Mouse (Mus musculus) heart, adult 2 months (tissue): ENCODE results near the gene Ccdc91. TPM values are rescaled to one million over a fixed set of nuclear protein-coding genes. Genes with fewer than 3 reads are reported as not detected.
A peak's percentile ranks its signal among the peaks of the same experiment; 100 is the strongest.

Experiments
- DNase-seq, 2 experiments: peaks; one replicate each; pipeline ENCODE4 v3.0.0; 2021
- H3K27ac ChIP-seq: fragments of 200-600 bp; 2 replicates; pipeline ENCODE4 v1.8.1; 2022
- H3K27me3 ChIP-seq: fragments of 200-500 bp; 2 replicates; pipeline ENCODE4 v1.6.1; 2012; ENCODE audit warnings: mild to moderate bottlenecking, low read length, inconsistent platforms, mixed read lengths; ENCODE audit not compliant: control insufficient read depth, insufficient read depth
- H3K36me3 ChIP-seq: fragments of 200-500 bp; 2 replicates; pipeline ENCODE4 v1.6.1; 2012; ENCODE audit warnings: low read length, inconsistent platforms; ENCODE audit not compliant: control insufficient read depth, insufficient read depth
- H3K4me1 ChIP-seq: fragments of 200-500 bp; 2 replicates; pipeline ENCODE4 v1.6.1; 2011; ENCODE audit warnings: low read length; ENCODE audit not compliant: control insufficient read depth, insufficient read depth
- H3K4me3 ChIP-seq: fragments of 200-600 bp; 2 replicates; pipeline ENCODE4 v1.8.1; 2022
- H3K79me2 ChIP-seq: fragments of 200-500 bp; replicated peaks from 2 replicates; pipeline ENCODE4 v1.6.1; 2012; ENCODE audit warnings: mild to moderate bottlenecking, inconsistent platforms, low read length, moderate library complexity, mixed read lengths; ENCODE audit not compliant: control insufficient read depth, insufficient read depth
- H3K9ac ChIP-seq: fragments of 200-500 bp; 2 replicates; pipeline ENCODE4 v1.6.1; 2012; ENCODE audit warnings: low read depth, mild to moderate bottlenecking, control low read depth, inconsistent platforms, low read length, mixed read lengths
- CTCF ChIP-seq: fragments of 200-600 bp; IDR thresholded peaks from 2 replicates; pipeline ENCODE4 v1.8.1; 2022; ENCODE audit warnings: antibody characterized with exemption, mild to moderate bottlenecking, moderate library complexity
- EP300 ChIP-seq: fragments of 200-500 bp; IDR thresholded peaks from 2 replicates; pipeline ENCODE4 v1.6.1; 2011; ENCODE audit warnings: low read depth, low read length, control low read depth; ENCODE audit not compliant: insufficient read depth
- POLR2A ChIP-seq: fragments of 200-500 bp; IDR thresholded peaks from 2 replicates; pipeline ENCODE4 v1.6.1; 2011; ENCODE audit warnings: mild to moderate bottlenecking, low read depth, low read length, control low read depth; ENCODE audit not compliant: insufficient read depth
- WGBS: fragments of 180-500 bp; shearing (Covaris S2); methylation state at CpG from one replicate; pipeline ENCODE4 v1.1.7; 2018; 5-methylcytosine and 5-hydroxymethylcytosine counted together
- intact Hi-C: fragments of 180-260 bp; cut with DNase I; formaldehyde crosslinking; loops from one replicate; pipeline ENCODE4 v1.15.1; 2025
- polyA plus RNA-seq: library from polyadenylated mRNA; depleted of rRNA; stranded (reverse); fragments of >200 nt; gene quantifications from 2 replicates; pipeline ENCODE4 v1.2.3, GENCODE M21; 2012
- total RNA-seq, 2 experiments: library from RNA; stranded (reverse); gene quantifications; 2 replicates each; pipeline ENCODE4 v1.2.3; 2021

The Ccdc91 gene
- total and polyA plus RNA-seq, 3 experiments: 16.2 to 27.7 (median 27.2) TPM

- TF ChIP-seq CTCF (no peak), EP300 (no peak), POLR2A (no peak)
- no peaks in the 10 kb centered on the region for H3K79me2 ChIP-seq
- no peaks in the 10 kb centered on the region for H3K27me3 ChIP-seq
- H3K36me3 ChIP-seq: no peaks in the 10 kb centered on the region
- H3K27ac ChIP-seq: no peak overlapping the region
- no peak for DNase-seq
- no peak overlapping the region for H3K9ac ChIP-seq
- no peaks in the 10 kb centered on the region for H3K4me1 ChIP-seq
- intact Hi-C loops: no loop called here
- H3K4me3 ChIP-seq: no peak overlapping the region
These were observed 182.4 kb downstream of the Ccdc91 start for GRCm38 (mm10) chr6:147658025-147658424.

- H3K9ac ChIP-seq: no peak overlapping the region
- no peak overlapping the region for H3K4me3 ChIP-seq
- H3K36me3 ChIP-seq: no peaks in the 10 kb centered on the region
- TF ChIP-seq CTCF (no peak), POLR2A (no peak), EP300 (no peak)
- H3K27me3 ChIP-seq: no peaks in the 10 kb centered on the region
- WGBS: 87% methylated on average over 1 of the region's 1 CpGs
- DNase-seq: no peak
- H3K4me1 ChIP-seq: no peaks in the 10 kb centered on the region
- no peak overlapping the region for H3K27ac ChIP-seq
- intact Hi-C loops: loop anchor here (5.0 kb wide), 1 partner anchor 152 kb away; no protein-coding TSS in a partner anchor
- no peaks in the 10 kb centered on the region for H3K79me2 ChIP-seq
These were observed 185.1 kb downstream of the Ccdc91 start for GRCm38 (mm10) chr6:147660718-147661117.

DNA sequence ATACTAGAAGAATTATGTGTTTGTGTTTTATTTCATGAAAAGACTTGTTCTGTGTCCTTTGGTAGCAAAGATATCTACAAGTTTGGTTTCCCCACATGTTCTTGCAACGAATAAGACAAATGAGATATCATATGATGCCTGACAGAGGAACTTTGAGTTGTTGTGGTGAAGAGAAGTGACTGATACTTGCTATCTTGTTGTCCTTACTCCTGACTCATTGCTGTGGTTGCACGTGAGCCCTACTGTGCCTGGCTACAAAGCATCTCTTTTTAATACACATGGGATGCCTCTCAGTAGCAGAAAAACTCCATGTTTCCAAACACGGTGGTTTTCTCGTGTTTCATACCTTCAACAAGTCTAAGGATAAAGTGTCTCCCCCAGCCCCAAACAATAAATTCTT, 186.2 kb downstream of the Ccdc91 start:
- H3K4me3 ChIP-seq: no peak overlapping the region
- intact Hi-C loops: loop anchor here (5.0 kb wide), 1 partner anchor 150 kb away; no protein-coding TSS in a partner anchor
- no peaks in the 10 kb centered on the region for H3K4me1 ChIP-seq
- H3K79me2 ChIP-seq: no peaks in the 10 kb centered on the region
- 68% methylated on average over 4 of the region's 4 CpGs for WGBS
- H3K27me3 ChIP-seq: no peaks in the 10 kb centered on the region
- H3K36me3 ChIP-seq: no peaks in the 10 kb centered on the region
- H3K9ac ChIP-seq: no peak overlapping the region
- no peak for TF ChIP-seq POLR2A
- no peak for TF ChIP-seq CTCF
- TF ChIP-seq EP300: no peak
- no peak overlapping the region for H3K27ac ChIP-seq
- DNase-seq: no peak

- intact Hi-C loops: loop anchor here (5.0 kb wide), 1 partner anchor 150 kb away; no protein-coding TSS in a partner anchor
- TF ChIP-seq POLR2A: no peak
- TF ChIP-seq EP300: no peak
- no peak for TF ChIP-seq CTCF
- no peaks in the 10 kb centered on the region for H3K27me3 ChIP-seq
- no peak overlapping the region for H3K4me3 ChIP-seq
- no peaks in the 10 kb centered on the region for H3K36me3 ChIP-seq
- H3K27ac ChIP-seq: no peak overlapping the region
- H3K4me1 ChIP-seq: no peaks in the 10 kb centered on the region
- no peak for DNase-seq
- no peaks in the 10 kb centered on the region for H3K79me2 ChIP-seq
- H3K9ac ChIP-seq: no peak overlapping the region
- 72% methylated on average over 2 of the region's 2 CpGs for WGBS
These were observed 187.0 kb downstream of the Ccdc91 start for GRCm38 (mm10) chr6:147662610-147663009.

- intact Hi-C loops: loop anchor here (5.0 kb wide), 1 partner anchor 148 kb away; no protein-coding TSS in a partner anchor
- H3K9ac ChIP-seq: no peak overlapping the region
- 57% methylated on average over 3 of the region's 3 CpGs for WGBS
These were observed 188.7 kb downstream of the Ccdc91 start for GRCm38 (mm10) chr6:147664339-147664738.

GRCm38 (mm10) chr6:147671366-147671765, 195.7 kb downstream of the Ccdc91 start:
- no peaks in the 10 kb centered on the region for H3K36me3 ChIP-seq
- intact Hi-C loops: no loop called here
- H3K9ac ChIP-seq: no peak overlapping the region
- no peak overlapping the region for H3K27ac ChIP-seq
- peak; percentile 39 to 58 for DNase-seq
- 58% methylated on average over 1 of the region's 1 CpGs for whole genome bisulfite sequencing
- no peaks in the 10 kb centered on the region for H3K79me2 ChIP-seq
- no peak overlapping the region for H3K4me3 ChIP-seq
- no peaks in the 10 kb centered on the region for H3K27me3 ChIP-seq
- TF ChIP-seq POLR2A: no peak
- no peak for TF ChIP-seq CTCF
- no peak for TF ChIP-seq EP300
- peaks cover 2% of the 10 kb centered on the region; the same call in 1 of the 2 replicates for H3K4me1 ChIP-seq

More at GRCm38 (mm10) chr6:147664339-147664738, 188.7 kb downstream of the Ccdc91 start:
- H3K36me3 ChIP-seq: no peaks in the 10 kb centered on the region
- peak in 1 of 2 experiments; percentile 37 for DNase-seq
- no peaks in the 10 kb centered on the region for H3K4me1 ChIP-seq
- H3K79me2 ChIP-seq: no peaks in the 10 kb centered on the region
- no peak overlapping the region for H3K4me3 ChIP-seq
- no peak for TF ChIP-seq POLR2A
- TF ChIP-seq CTCF: peak; percentile 70
- H3K27me3 ChIP-seq: no peaks in the 10 kb centered on the region
- H3K27ac ChIP-seq: no peak overlapping the region
